Mouse (Mus musculus): ENCODE measurements at regions not wholly inside any gene's neighbourhood (a gene's known extent, or its start where the extent isn't known, plus 50 kb on each side); places are given as distances from the start of the nearest gene placed in this dataset.

GRCm38 (mm10) chr12:10874589-10875554 lies 276.0 kb downstream of the Kcns3 start:
- Histone ChIP-seq H3K4me3 (replicated peaks in 1 of 3; ENCODE audit: low read depth in 2 of 3, low read length in 2 of 3, poor library complexity in 1 of 3) (no peak overlapping the region), H3K9me3 (replicated peaks; ENCODE audit: low read length) (no peaks in the 10 kb centered on the region), H3K4me2 (ENCODE audit: insufficient read depth, low read depth, poor library complexity, severe bottlenecking) (no peak overlapping the region), H3K4me1 (ENCODE audit: control insufficient read depth in 1 of 2, insufficient read depth in 2 of 2) (peaks cover 0 to 6% of the 10 kb centered on the region in 2 experiments; a peak in 1 of 4 replicates), H3K9ac (ENCODE audit: insufficient read depth, low read depth) (no peak overlapping the region), H3K27me3 (replicated peaks) (no peaks in the 10 kb centered on the region), H3K79me2 (replicated peaks; ENCODE audit: control insufficient read depth, extremely low read depth, insufficient read depth, poor library complexity, severe bottlenecking) (no peaks in the 10 kb centered on the region), H3K36me3 (replicated peaks in 1 of 2; ENCODE audit: control insufficient read depth in 1 of 2, insufficient read depth in 1 of 2, low read length in 1 of 2) (no peaks in the 10 kb centered on the region), H3K27ac (ENCODE audit: insufficient read depth, low read depth) (no peak overlapping the region)
- TF ChIP-seq NRF1 (IDR thresholded peaks at IDR 0.05; ENCODE audit: low read depth, low read length), result no peak
- TF ChIP-seq USF2 (conservative IDR thresholded peaks at IDR 0.05; ENCODE audit: low read depth, low read length), result no peak
- TF ChIP-seq SIN3A (IDR thresholded peaks at IDR 0.05; ENCODE audit: low read length), result no peak
- no peak for TF ChIP-seq HCFC1 (IDR thresholded peaks at IDR 0.05; ENCODE audit: low read depth, low read length)
- no peak for TF ChIP-seq ELF1 (IDR thresholded peaks at IDR 0.05; ENCODE audit: low read depth, low read length)
- TF ChIP-seq PAX5 (IDR thresholded peaks at IDR 0.05; ENCODE audit: low read length), result no peak
- no peak for TF ChIP-seq EP300 (IDR thresholded peaks at IDR 0.05; ENCODE audit: low read length)
- TF ChIP-seq POLR2AphosphoS2 (IDR thresholded peaks at IDR 0.05; ENCODE audit: low read depth, low read length), result no peak
- dilution Hi-C loops (cut with MboI; ENCODE audit: extremely low pct_ligation_motif_present, extremely low pct_unique_long_range_greater_than_20kb, low sequenced_read_pairs) (no loop called here), in situ Hi-C loops (cut with MboI; ENCODE audit: low pct_ligation_motif_present, low pct_unique_long_range_greater_than_20kb, low sequenced_read_pairs) (no loop called here)
- no peak for DNase-seq (ENCODE audit: extremely low read depth)

DNA sequence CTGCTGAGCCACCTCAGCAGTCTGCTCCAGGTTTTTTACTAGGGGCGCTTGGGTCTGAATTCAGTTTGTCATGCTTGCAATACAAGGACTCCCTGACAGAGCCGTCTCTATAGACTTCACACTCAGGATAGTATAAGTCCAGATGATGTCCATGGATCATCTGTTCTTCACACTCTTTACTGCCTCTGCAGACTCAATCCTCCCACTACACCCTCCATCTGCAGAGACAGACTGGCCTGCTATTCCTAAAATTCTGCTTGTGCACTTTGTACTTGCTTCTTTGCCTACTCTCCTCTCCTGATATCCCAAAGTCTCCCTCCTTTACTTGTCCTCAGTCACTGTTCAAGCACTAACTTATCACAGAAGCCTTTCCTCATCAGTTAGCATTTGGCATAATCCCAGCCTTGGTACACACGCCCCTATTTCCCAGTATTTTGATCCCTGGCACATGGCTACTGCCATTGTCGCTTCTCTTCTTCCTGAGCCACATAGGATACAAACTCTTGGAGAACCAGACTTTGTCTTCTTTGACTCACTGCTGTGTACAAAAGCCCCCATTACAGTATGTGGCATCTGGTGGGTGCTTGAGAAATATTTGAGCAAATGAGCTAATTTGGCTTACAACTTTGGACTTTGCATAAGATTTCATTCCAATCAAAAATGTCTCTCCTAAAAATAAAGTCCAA lies 277.0 kb downstream of the Kcns3 start:
- Histone ChIP-seq H3K27ac (ENCODE audit: insufficient read depth, low read depth) (no peak overlapping the region), H3K4me2 (ENCODE audit: insufficient read depth, low read depth, poor library complexity, severe bottlenecking) (no peak overlapping the region), H3K9me3 (replicated peaks; ENCODE audit: low read length) (no peaks in the 10 kb centered on the region), H3K79me2 (replicated peaks; ENCODE audit: control insufficient read depth, extremely low read depth, insufficient read depth, poor library complexity, severe bottlenecking) (no peaks in the 10 kb centered on the region), H3K9ac (ENCODE audit: insufficient read depth, low read depth) (no peak overlapping the region), H3K36me3 (replicated peaks in 1 of 2; ENCODE audit: control insufficient read depth in 1 of 2, insufficient read depth in 1 of 2, low read length in 1 of 2) (no peaks in the 10 kb centered on the region), H3K27me3 (replicated peaks) (no peaks in the 10 kb centered on the region), H3K4me1 (ENCODE audit: control insufficient read depth in 1 of 2, insufficient read depth in 2 of 2) (peaks cover 0 to 6% of the 10 kb centered on the region in 2 experiments; a peak in 1 of 4 replicates), H3K4me3 (replicated peaks in 1 of 3; ENCODE audit: low read depth in 2 of 3, low read length in 2 of 3, poor library complexity in 1 of 3) (no peak overlapping the region)
- dilution Hi-C loops (cut with MboI; ENCODE audit: extremely low pct_ligation_motif_present, extremely low pct_unique_long_range_greater_than_20kb, low sequenced_read_pairs) (no loop called here), in situ Hi-C loops (cut with MboI; ENCODE audit: low pct_ligation_motif_present, low pct_unique_long_range_greater_than_20kb, low sequenced_read_pairs) (no loop called here)
- TF ChIP-seq ZKSCAN1 (IDR thresholded peaks at IDR 0.05; ENCODE audit: borderline replicate concordance, low read depth, low read length) (no peak), MEF2A (IDR thresholded peaks at IDR 0.05; ENCODE audit: borderline replicate concordance, low read depth, low read length) (no peak), SMC3 (IDR thresholded peaks at IDR 0.05; ENCODE audit: low read depth, low read length) (no peak), JUND (conservative IDR thresholded peaks at IDR 0.05; ENCODE audit: low read depth, low read length) (no peak), USF1 (IDR thresholded peaks at IDR 0.05; ENCODE audit: low read depth, low read length) (no peak), E2F4 (IDR thresholded peaks at IDR 0.05; ENCODE audit: insufficient replicate concordance, low read depth, low read length) (no peak), MYC (IDR thresholded peaks at IDR 0.05; ENCODE audit: low read depth, low read length) (no peak), CTCF (conservative IDR thresholded peaks at IDR 0.05 in 1 of 2, IDR thresholded peaks at IDR 0.05 in 1 of 2; ENCODE audit: low read depth in 2 of 2, low read length in 2 of 2) (no peak)
- DNase-seq (ENCODE audit: extremely low read depth), result no peak

Data from CH12.LX (cell line).